Mouse (Mus musculus) liver, embryonic 11.5 days (tissue): ENCODE data around the gene Nfatc2. TPM values are rescaled to one million over a fixed set of nuclear protein-coding genes. Genes with fewer than 3 reads are reported as not detected.

ENCODE experiments used
- ATAC-seq: fragments of 200-750 bp; cut with Nextera tagmentation; replicated peaks from 2 replicates; pipeline ENCODE4 v1.8.0; 2017; ENCODE audit warnings: moderate number of reproducible peaks, mild to moderate bottlenecking, moderate TSS enrichment, moderate library complexity; ENCODE audit not compliant: low FRiP score
- DNase-seq: peaks from one replicate; pipeline ENCODE4 v3.0.0-alpha.2; 2017; ENCODE audit warnings: low spot score
- H3K27ac ChIP-seq: fragments of 300-500 bp; sonication (generic); 2 replicates; pipeline ENCODE4 v1.5.1; 2014; ENCODE audit warnings: mild to moderate bottlenecking, low read depth, low read length, control low read depth
- H3K27me3 ChIP-seq: fragments of 300-500 bp; sonication (generic); replicated peaks from 2 replicates; pipeline ENCODE4 v1.6.1; 2014; ENCODE audit warnings: low read length, mixed read lengths; ENCODE audit not compliant: control insufficient read depth, insufficient read depth
- H3K36me3 ChIP-seq: fragments of 300-500 bp; sonication (generic); 2 replicates; pipeline ENCODE4 v1.6.1; 2014; ENCODE audit warnings: mild to moderate bottlenecking, low read length, moderate library complexity, mixed read lengths; ENCODE audit not compliant: control insufficient read depth, insufficient read depth
- H3K4me1 ChIP-seq: fragments of 300-500 bp; sonication (generic); replicated peaks from 2 replicates; pipeline ENCODE4 v1.6.1; 2014; ENCODE audit warnings: low read length, mixed read lengths; ENCODE audit not compliant: control insufficient read depth, insufficient read depth
- H3K4me2 ChIP-seq: fragments of 300-500 bp; sonication (generic); 2 replicates; pipeline ENCODE4 v1.6.1; 2014; ENCODE audit warnings: mild to moderate bottlenecking, control low read depth, moderate library complexity
- H3K4me3 ChIP-seq: fragments of 300-500 bp; sonication (generic); 2 replicates; pipeline ENCODE4 v1.5.1; 2014; ENCODE audit warnings: low read depth, low read length, control low read depth
- H3K9ac ChIP-seq: fragments of 300-500 bp; sonication (generic); 2 replicates; pipeline ENCODE4 v1.6.1; 2014; ENCODE audit warnings: low read depth, low read length, control low read depth
- H3K9me3 ChIP-seq: fragments of 300-500 bp; sonication (generic); 2 replicates; pipeline ENCODE4 v1.6.1; 2016; ENCODE audit warnings: low read length, inconsistent platforms, mixed read lengths; ENCODE audit not compliant: control insufficient read depth
- WGBS: fragments of 180-500 bp; shearing (Covaris S2); extraction: QIAGEN DNeasy Blood & Tissue Kit; methylation state at CpG from one replicate; pipeline ENCODE4 v1.1.7; 2014; 5-methylcytosine and 5-hydroxymethylcytosine counted together
- polyA plus RNA-seq: library from polyadenylated mRNA; unstranded; fragments of >200 nt; fragmentation: Nextera tagmentation; extraction: Ambion mirVana; gene quantifications from 2 replicates; pipeline ENCODE4 v1.2.1, GENCODE M21; 2014

The Nfatc2 gene
- polyA plus RNA-seq, 1 experiment from 2014 or later: 0.77 TPM

DNA sequence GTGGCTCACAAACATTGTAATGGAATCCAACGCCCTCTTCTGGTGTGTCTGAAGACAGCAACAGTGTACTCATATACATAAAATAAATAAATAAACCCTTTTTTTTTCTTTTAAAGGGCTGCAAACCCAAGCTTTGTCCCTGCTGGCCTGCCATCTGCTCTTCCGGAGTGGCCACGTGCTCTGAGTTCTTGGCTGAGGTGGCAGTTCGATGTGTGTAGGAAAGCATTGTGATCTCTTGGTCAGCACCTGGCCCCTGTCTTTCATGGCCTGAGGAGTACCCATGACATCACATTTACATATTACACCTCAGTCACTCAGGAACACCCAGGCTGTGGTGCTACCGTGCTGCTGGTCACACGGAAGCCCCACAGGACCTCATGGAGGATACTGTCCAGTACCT lies 31.1 kb upstream of the Nfatc2 start:
- H3K9ac ChIP-seq: no peak overlapping the region
- peaks cover 19% of the 10 kb centered on the region for H3K4me1 ChIP-seq
- no peak for DNase-seq
- no peak overlapping the region for H3K4me3 ChIP-seq
- no peak for ATAC-seq
- 75% methylated on average over 6 of the region's 6 CpGs for WGBS
- H3K4me2 ChIP-seq: peak overlapping the region; percentile 48; the same call in 1 of the 2 replicates
- H3K27me3 ChIP-seq: peaks cover 26% of the 10 kb centered on the region
- H3K9me3 ChIP-seq: no peaks in the 10 kb centered on the region
- H3K27ac ChIP-seq: no peak overlapping the region
- no peaks in the 10 kb centered on the region for H3K36me3 ChIP-seq

DNA sequence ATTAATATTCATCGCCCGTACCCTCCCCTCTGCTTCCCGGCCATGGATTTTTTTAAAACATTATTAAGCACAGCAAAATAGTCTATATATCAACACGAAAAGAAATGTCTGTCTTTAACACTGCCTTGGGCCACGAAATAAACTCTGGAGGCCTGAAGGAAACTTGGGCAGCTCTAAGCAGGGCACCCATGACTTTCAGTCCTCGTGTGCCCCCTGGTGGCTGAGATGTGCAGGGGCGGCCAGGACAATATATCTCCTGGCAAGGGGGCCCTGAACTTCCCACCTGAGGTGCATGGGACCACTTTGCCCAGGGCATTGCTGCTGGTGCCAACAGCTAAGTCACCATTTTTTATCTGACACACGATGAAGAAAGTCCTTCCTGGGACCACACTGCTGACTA lies 27.3 kb upstream of the Nfatc2 start:
- no peak overlapping the region for H3K4me3 ChIP-seq
- no peak overlapping the region for H3K4me2 ChIP-seq
- ATAC-seq (no peak), DNase-seq (peak; percentile 73)
- H3K9me3 ChIP-seq: peaks cover 2% of the 10 kb centered on the region; the same call in 1 of the 2 replicates
- 29% methylated on average over 8 of the region's 8 CpGs for WGBS
- peaks cover 12% of the 10 kb centered on the region for H3K4me1 ChIP-seq
- H3K27me3 ChIP-seq: no peaks in the 10 kb centered on the region; the same call in none of the 2 replicates
- no peaks in the 10 kb centered on the region for H3K36me3 ChIP-seq
- H3K9ac ChIP-seq: no peak overlapping the region
- no peak overlapping the region for H3K27ac ChIP-seq

GRCm38 (mm10) chr2:168627829-168628770 lies 26.6 kb upstream of the Nfatc2 start:
- Histone ChIP-seq H3K9ac (no peak overlapping the region), H3K27ac (no peak overlapping the region), H3K36me3 (no peaks in the 10 kb centered on the region), H3K4me1 (peaks cover 5% of the 10 kb centered on the region), H3K4me2 (no peak overlapping the region), H3K27me3 (no peaks in the 10 kb centered on the region; the same call in none of the 2 replicates), H3K9me3 (peaks cover 2% of the 10 kb centered on the region; the same call in 1 of the 2 replicates), H3K4me3 (no peak overlapping the region)
- ATAC-seq (no peak), DNase-seq (no peak)
- 67% methylated on average over 20 of the region's 20 CpGs for WGBS

DNA sequence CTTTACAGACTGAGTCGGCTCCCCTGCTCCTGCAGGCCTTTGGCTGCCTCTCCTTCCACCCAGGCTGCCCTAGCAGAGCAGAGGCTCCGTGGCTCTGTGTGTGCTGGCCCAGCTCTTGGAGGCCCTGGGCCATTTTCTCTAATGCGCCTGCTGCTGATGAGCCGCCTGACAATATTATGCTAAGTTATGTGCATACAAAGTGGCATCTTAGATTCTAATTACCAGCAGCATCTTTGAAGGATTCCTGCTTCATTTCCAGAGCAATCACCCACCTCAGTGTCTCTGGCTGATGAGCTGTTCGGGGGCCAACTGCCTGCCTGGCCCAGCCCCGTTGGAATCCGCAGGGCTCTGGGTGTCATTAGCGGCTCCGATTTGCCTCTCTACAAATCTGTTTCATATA lies 24.9 kb upstream of the Nfatc2 start:
- DNase-seq (no peak), ATAC-seq (no peak)
- H3K27me3 ChIP-seq: no peaks in the 10 kb centered on the region; the same call in none of the 2 replicates
- no peaks in the 10 kb centered on the region for H3K4me1 ChIP-seq
- H3K4me2 ChIP-seq: no peak overlapping the region
- H3K4me3 ChIP-seq: no peak overlapping the region
- WGBS: 82% methylated on average over 9 of the region's 9 CpGs
- H3K36me3 ChIP-seq: no peaks in the 10 kb centered on the region
- peaks cover 2% of the 10 kb centered on the region; the same call in 1 of the 2 replicates for H3K9me3 ChIP-seq
- H3K9ac ChIP-seq: no peak overlapping the region
- H3K27ac ChIP-seq: no peak overlapping the region

GRCm38 (mm10) chr2:168625091-168625490 lies 23.6 kb upstream of the Nfatc2 start:
- no peaks in the 10 kb centered on the region for H3K4me1 ChIP-seq
- WGBS: 70% methylated on average over 4 of the region's 4 CpGs
- H3K4me2 ChIP-seq: no peak overlapping the region
- H3K27ac ChIP-seq: no peak overlapping the region
- ATAC-seq (no peak), DNase-seq (no peak)
- peaks cover 2% of the 10 kb centered on the region; the same call in 1 of the 2 replicates for H3K9me3 ChIP-seq
- H3K27me3 ChIP-seq: no peaks in the 10 kb centered on the region; the same call in 1 of the 2 replicates
- no peaks in the 10 kb centered on the region for H3K36me3 ChIP-seq
- H3K4me3 ChIP-seq: no peak overlapping the region
- H3K9ac ChIP-seq: no peak overlapping the region

GRCm38 (mm10) chr2:168621111-168621802 lies 19.8 kb upstream of the Nfatc2 start:
- DNase-seq: no peak
- H3K9me3 ChIP-seq: peaks cover 2% of the 10 kb centered on the region; the same call in 1 of the 2 replicates
- H3K27me3 ChIP-seq: no peaks in the 10 kb centered on the region
- no peak overlapping the region for H3K9ac ChIP-seq
- H3K27ac ChIP-seq: no peak overlapping the region
- no peaks in the 10 kb centered on the region for H3K36me3 ChIP-seq
- 76% methylated on average over 11 of the region's 11 CpGs for WGBS
- H3K4me2 ChIP-seq: no peak overlapping the region
- no peak for ATAC-seq
- no peaks in the 10 kb centered on the region for H3K4me1 ChIP-seq
- no peak overlapping the region for H3K4me3 ChIP-seq

DNA sequence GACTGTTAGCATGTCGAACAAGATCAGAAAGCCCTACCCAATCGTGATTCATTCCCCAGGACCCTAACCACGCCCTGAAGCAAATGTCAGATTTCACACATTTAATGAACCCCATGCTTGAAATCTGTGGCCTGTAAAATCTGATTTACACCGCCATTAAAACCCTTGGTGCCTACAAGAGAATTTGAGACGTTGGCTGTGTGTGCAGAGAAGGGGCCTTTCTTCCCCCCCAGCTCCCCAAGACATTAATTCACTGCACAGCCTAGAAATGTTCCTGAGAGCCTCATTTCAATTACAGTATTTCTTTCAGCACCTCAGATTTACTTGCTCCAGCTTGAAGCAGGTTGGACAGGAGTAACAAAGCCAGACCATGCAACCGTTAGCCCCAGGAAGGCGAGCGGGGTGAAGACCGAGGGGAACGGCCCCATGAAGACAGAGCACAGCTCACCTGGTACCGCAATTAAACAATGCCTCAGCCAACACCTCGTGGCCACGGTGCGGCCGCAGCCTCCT lies 16.8 kb upstream of the Nfatc2 start:
- H3K27ac ChIP-seq: no peak overlapping the region
- no peaks in the 10 kb centered on the region for H3K9me3 ChIP-seq
- ATAC-seq (no peak), DNase-seq (no peak)
- H3K4me2 ChIP-seq: no peak overlapping the region
- 75% methylated on average over 15 of the region's 15 CpGs for WGBS
- no peak overlapping the region for H3K9ac ChIP-seq
- no peak overlapping the region for H3K4me3 ChIP-seq
- no peaks in the 10 kb centered on the region for H3K27me3 ChIP-seq
- no peaks in the 10 kb centered on the region for H3K4me1 ChIP-seq
- H3K36me3 ChIP-seq: no peaks in the 10 kb centered on the region

- Histone ChIP-seq H3K27me3 (no peaks in the 10 kb centered on the region), H3K36me3 (no peaks in the 10 kb centered on the region), H3K9ac (no peak overlapping the region), H3K4me2 (no peak overlapping the region), H3K9me3 (no peaks in the 10 kb centered on the region), H3K4me3 (no peak overlapping the region), H3K4me1 (no peaks in the 10 kb centered on the region), H3K27ac (no peak overlapping the region)
- ATAC-seq: no peak
- DNase-seq: no peak
- WGBS: 89% methylated on average over 3 of the region's 3 CpGs
Observed at GRCm38 (mm10) chr2:168615160-168615559, 13.7 kb upstream of the Nfatc2 start.
